Mouse (Mus musculus) midbrain, postnatal 0 days (tissue): Measurements from ENCODE around the gene Hcn3. TPM values are rescaled to one million over a fixed set of nuclear protein-coding genes. Genes with fewer than 3 reads are reported as not detected.
A peak's percentile ranks its signal among the peaks of the same experiment; 100 is the strongest.

Source experiments
- ATAC-seq: fragments of 200-750 bp; cut with Nextera tagmentation; 2 replicates; pipeline ENCODE4 v1.8.0; 2017; ENCODE audit warnings: moderate number of reproducible peaks, mild to moderate bottlenecking, moderate TSS enrichment, moderate library complexity; ENCODE audit not compliant: low FRiP score
- DNase-seq: peaks from one replicate; pipeline ENCODE4 v3.0.0-alpha.2; 2015; ENCODE audit warnings: low spot score
- H3K27ac ChIP-seq: fragments of 300-500 bp; sonication (generic); 2 replicates; pipeline ENCODE4 v1.5.1; 2014; ENCODE audit warnings: low read depth, mild to moderate bottlenecking, low read length, mixed read lengths
- H3K27me3 ChIP-seq: fragments of 300-500 bp; sonication (generic); 2 replicates; pipeline ENCODE4 v1.6.1; 2014; ENCODE audit warnings: low read length, control low read depth, mixed read lengths; ENCODE audit not compliant: insufficient read depth
- H3K36me3 ChIP-seq: fragments of 300-500 bp; sonication (generic); 2 replicates; pipeline ENCODE4 v1.6.1; 2014; ENCODE audit warnings: low read length, control low read depth, mixed read lengths; ENCODE audit not compliant: insufficient read depth
- H3K4me1 ChIP-seq: fragments of 300-500 bp; sonication (generic); 2 replicates; pipeline ENCODE4 v1.6.1; 2014; ENCODE audit warnings: mild to moderate bottlenecking, control low read depth, antibody characterized with exemption, low read length, mixed read lengths; ENCODE audit not compliant: insufficient read depth
- H3K4me2 ChIP-seq: fragments of 300-500 bp; sonication (generic); 2 replicates; pipeline ENCODE4 v1.6.1; 2014; ENCODE audit warnings: low read depth, mild to moderate bottlenecking, low read length, mixed read lengths; ENCODE audit not compliant: poor library complexity, severe bottlenecking
- H3K4me3 ChIP-seq: fragments of 300-500 bp; sonication (generic); 2 replicates; pipeline ENCODE4 v1.5.1; 2014; ENCODE audit warnings: low read depth, mild to moderate bottlenecking, low read length, moderate library complexity
- H3K9ac ChIP-seq: fragments of 300-500 bp; sonication (generic); replicated peaks from 2 replicates; pipeline ENCODE4 v1.6.1; 2014; ENCODE audit warnings: mild to moderate bottlenecking, low read length, moderate library complexity, mixed read lengths; ENCODE audit not compliant: poor library complexity, severe bottlenecking
- H3K9me3 ChIP-seq: fragments of 300-500 bp; sonication (generic); 2 replicates; pipeline ENCODE4 v1.6.1; 2016; ENCODE audit warnings: low read length, control low read depth
- CTCF ChIP-seq: IDR thresholded peaks from 2 replicates; pipeline ENCODE4 v1.5.1; 2016; ENCODE audit warnings: antibody characterized with exemption, mild to moderate bottlenecking
- WGBS: fragments of 180-500 bp; shearing (Covaris S2); extraction: QIAGEN DNeasy Blood & Tissue Kit; methylation state at CpG from one replicate; pipeline ENCODE4 v1.1.7; 2014; 5-methylcytosine and 5-hydroxymethylcytosine counted together
- polyA plus RNA-seq: library from polyadenylated mRNA; unstranded; fragments of >200 nt; fragmentation: Nextera tagmentation; extraction: Ambion mirVana; gene quantifications from 2 replicates; pipeline ENCODE4 v1.2.1, GENCODE M21; 2015
- total RNA-seq: library from RNA; depleted of rRNA; stranded (reverse); fragments of >200 nt; gene quantifications from 2 replicates; pipeline ENCODE4 v1.2.3, GENCODE M21; 2014

Gene Hcn3
- total and polyA plus RNA-seq, 2 experiments from 2014 or later, result 44.8 to 97.8 TPM

DNA sequence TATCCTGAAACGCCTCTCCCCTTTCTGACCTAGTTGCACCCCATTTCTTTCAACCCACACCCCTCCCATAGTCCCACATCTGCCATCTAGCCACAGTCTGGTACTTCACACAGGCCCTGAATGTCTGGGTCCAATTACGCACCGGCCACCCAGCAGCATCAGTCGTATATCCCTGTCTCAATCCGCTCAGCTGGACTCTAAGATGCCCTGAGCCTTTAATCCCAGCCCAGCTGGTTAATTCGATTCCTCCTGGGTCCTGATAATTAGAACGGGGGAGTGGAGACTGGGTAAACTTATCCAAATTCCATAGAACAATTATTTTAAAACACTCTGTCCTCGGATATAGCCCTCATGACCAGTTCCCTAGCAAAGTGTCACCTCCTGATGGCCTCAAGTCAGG lies 14.4 kb downstream of the Hcn3 start:
- no peak for DNase-seq
- Histone ChIP-seq H3K27me3 (no peaks in the 10 kb centered on the region), H3K27ac (no peak overlapping the region), H3K9me3 (no peaks in the 10 kb centered on the region), H3K4me2 (no peak overlapping the region), H3K4me3 (no peak overlapping the region), H3K9ac (no peak overlapping the region), H3K4me1 (no peaks in the 10 kb centered on the region), H3K36me3 (peaks cover 4% of the 10 kb centered on the region)
- ATAC-seq, result no peak
- 24% methylated on average over 8 of the region's 8 CpGs for WGBS
- TF ChIP-seq CTCF, result no peak

DNA sequence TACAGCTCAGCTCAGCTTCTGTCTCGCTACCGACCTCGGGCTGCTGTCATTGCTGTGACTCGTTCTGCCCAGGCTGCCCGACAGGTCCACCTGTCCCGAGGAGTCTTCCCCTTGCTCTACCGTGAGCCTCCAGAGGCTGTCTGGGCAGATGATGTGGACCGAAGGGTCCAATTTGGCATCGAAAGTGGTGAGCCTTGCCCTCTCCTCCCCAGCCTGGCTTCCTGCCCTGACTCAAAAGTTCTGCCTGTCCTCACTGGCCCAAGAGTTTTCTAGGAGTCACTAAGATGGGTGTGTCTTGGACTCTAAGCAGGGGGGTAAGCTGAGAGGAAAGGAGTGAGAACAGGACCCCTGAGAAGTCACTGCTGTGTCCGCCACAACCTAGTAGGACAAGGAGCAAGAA lies 15.2 kb downstream of the Hcn3 start:
- Histone ChIP-seq H3K27ac (no peak overlapping the region), H3K9me3 (no peaks in the 10 kb centered on the region), H3K27me3 (no peaks in the 10 kb centered on the region), H3K36me3 (no peaks in the 10 kb centered on the region), H3K4me2 (no peak overlapping the region), H3K4me1 (no peaks in the 10 kb centered on the region), H3K9ac (no peak overlapping the region), H3K4me3 (no peak overlapping the region)
- ATAC-seq (no peak), DNase-seq (no peak)
- 85% methylated on average over 10 of the region's 10 CpGs for WGBS
- TF ChIP-seq CTCF, result no peak

DNA sequence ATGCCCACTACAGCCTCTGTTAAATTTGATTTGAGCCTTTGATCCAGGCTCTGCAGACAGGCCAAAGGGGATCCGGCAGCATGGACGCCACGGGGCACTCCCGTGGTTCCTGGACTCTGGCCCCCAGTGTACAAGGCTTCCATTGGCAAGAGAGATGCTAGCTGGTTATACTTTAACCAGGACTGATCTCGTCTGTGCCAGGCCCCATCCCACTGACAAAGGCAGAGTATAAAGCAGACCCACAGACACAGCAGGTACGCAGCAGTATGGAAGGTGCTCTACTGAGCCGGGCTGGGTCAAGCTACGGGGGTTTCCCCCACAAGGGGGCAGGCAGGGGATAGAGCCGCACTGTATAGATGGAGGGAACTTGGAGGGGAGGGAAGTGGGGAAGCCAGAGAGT lies 23.6 kb downstream of the Hcn3 start:
- no peak overlapping the region for H3K4me3 ChIP-seq
- H3K9ac ChIP-seq, result no peak overlapping the region
- TF ChIP-seq CTCF, result peak; percentile 18; the same call in 1 of the 2 replicates
- DNase-seq (no peak), ATAC-seq (no peak)
- no peaks in the 10 kb centered on the region for H3K36me3 ChIP-seq
- no peaks in the 10 kb centered on the region for H3K27me3 ChIP-seq
- 0 out of 2 replicates have a peak, but pooled peaks cover 2% of the 10 kb centered on the region for H3K4me1 ChIP-seq
- H3K27ac ChIP-seq, result no peak overlapping the region
- no peaks in the 10 kb centered on the region for H3K9me3 ChIP-seq
- H3K4me2 ChIP-seq, result no peak overlapping the region
- 51% methylated on average over 9 of the region's 9 CpGs for WGBS

DNA sequence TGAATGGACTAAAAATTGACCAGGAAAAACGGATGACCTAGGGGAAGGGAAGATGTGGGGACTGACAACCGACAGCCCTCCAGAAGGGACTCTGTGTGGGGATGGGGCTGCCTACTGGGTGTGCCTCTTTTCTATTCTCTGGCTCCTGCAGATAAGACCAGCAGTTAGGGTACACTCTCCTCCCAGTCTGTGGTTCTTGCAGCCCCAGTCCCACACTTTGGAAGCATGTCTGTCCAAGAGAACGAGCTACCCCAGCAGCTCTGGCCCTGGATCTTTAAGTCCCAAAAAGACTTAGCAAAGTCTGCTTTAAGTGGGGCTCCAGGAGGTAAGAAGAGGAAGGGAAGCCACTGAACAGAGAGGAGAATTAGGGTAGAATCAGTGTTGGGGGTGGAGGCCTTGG lies 24.0 kb downstream of the Hcn3 start, which contains the start of gene Pklr:
Gene Pklr (plus strand): TSS at position 185 of the 400 bp plus-strand sequence.
- Histone ChIP-seq H3K9ac (no peak within 1 kb of the TSS), H3K9me3 (no peaks in the 10 kb centered on the region), H3K27me3 (no peaks in the 10 kb centered on the region), H3K36me3 (no peaks in the 10 kb centered on the region), H3K4me1 (0 out of 2 replicates have a peak, but pooled peaks cover 2% of the 10 kb centered on the region), H3K4me3 (no peak within 1 kb of the TSS), H3K4me2 (no peak within 1 kb of the TSS), H3K27ac (no peak within 1 kb of the TSS)
- no peak for TF ChIP-seq CTCF
- ATAC-seq, result no peak
- no peak for DNase-seq
- WGBS, result 58% methylated on average over 3 of the region's 3 CpGs

DNA sequence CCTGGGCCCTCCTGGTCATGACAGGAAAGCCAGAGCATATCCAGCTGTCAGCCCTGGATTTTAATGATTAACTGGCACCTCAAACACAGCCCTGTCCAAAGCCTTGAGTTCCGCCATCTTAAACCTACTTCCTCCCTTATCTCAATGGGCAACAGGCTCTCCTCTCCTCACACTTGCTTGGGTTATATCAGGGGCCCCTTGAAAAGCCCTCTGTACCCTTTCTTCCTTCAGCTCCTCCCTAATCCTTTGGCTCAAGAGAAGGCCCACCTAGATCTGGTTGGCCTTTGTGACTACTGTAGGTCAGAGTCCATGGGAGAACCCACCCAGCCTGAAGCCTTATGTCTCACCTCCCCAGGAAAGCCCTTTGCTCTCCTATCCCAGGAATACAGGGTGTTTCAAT lies 26.2 kb downstream of the Hcn3 start:
- no peak for TF ChIP-seq CTCF
- no peak for ATAC-seq
- 89% methylated on average over 1 of the region's 1 CpGs for WGBS

DNA sequence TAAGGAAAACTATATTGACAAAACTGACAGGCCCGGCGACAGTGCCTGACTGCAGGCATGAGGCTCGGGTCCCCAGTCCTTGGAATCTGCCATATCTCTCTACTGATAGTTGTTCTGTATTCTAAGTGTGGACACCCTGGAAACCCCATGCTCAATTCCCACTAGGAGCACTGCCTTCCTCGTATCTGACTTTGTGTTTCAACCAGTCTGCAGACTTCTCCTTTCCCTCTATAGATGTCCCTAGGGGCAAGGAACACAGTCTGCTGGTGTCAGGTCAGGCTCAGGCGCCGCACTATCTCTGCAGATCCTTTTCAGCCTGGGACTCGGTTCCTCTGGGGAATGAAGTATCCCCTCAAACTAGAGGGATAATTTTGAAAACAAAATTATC lies 26.9 kb downstream of the Hcn3 start:
- H3K27me3 ChIP-seq, result no peaks in the 10 kb centered on the region
- H3K4me3 ChIP-seq, result no peak overlapping the region
- DNase-seq (no peak), ATAC-seq (no peak)
- 78% methylated on average over 7 of the region's 7 CpGs for WGBS
- H3K27ac ChIP-seq, result no peak overlapping the region
- H3K4me2 ChIP-seq, result no peak overlapping the region
- no peaks in the 10 kb centered on the region for H3K36me3 ChIP-seq
- H3K9ac ChIP-seq, result no peak overlapping the region
- TF ChIP-seq CTCF, result no peak
- 0 out of 2 replicates have a peak, but pooled peaks cover 2% of the 10 kb centered on the region for H3K4me1 ChIP-seq
- no peaks in the 10 kb centered on the region for H3K9me3 ChIP-seq

More for the DNA sequence above, 26.2 kb downstream of the Hcn3 start:
- 0 out of 2 replicates have a peak, but pooled peaks cover 2% of the 10 kb centered on the region for H3K4me1 ChIP-seq
- no peaks in the 10 kb centered on the region for H3K27me3 ChIP-seq
- no peak overlapping the region for H3K4me2 ChIP-seq
- H3K9ac ChIP-seq, result no peak overlapping the region
- no peak overlapping the region for H3K27ac ChIP-seq
- no peak for DNase-seq
- H3K9me3 ChIP-seq, result no peaks in the 10 kb centered on the region
- no peak overlapping the region for H3K4me3 ChIP-seq
- no peaks in the 10 kb centered on the region for H3K36me3 ChIP-seq
